Mouse (Mus musculus): ENCODE data around the gene Acot7.

The Acot7 gene

GRCm38 (mm10) chr4:152185137-152185509 is 7.2 kb downstream of the Acot7 start:
- TF ChIP-seq GATA4 (IDR thresholded peaks at IDR 0.05; ENCODE audit: insufficient replicate concordance, low read length): no peak

- no peak for TF ChIP-seq GATA4 (IDR thresholded peaks at IDR 0.05; ENCODE audit: insufficient replicate concordance, low read length)
Measured at GRCm38 (mm10) chr4:152185510-152186204, 7.7 kb downstream of the Acot7 start.

DNA sequence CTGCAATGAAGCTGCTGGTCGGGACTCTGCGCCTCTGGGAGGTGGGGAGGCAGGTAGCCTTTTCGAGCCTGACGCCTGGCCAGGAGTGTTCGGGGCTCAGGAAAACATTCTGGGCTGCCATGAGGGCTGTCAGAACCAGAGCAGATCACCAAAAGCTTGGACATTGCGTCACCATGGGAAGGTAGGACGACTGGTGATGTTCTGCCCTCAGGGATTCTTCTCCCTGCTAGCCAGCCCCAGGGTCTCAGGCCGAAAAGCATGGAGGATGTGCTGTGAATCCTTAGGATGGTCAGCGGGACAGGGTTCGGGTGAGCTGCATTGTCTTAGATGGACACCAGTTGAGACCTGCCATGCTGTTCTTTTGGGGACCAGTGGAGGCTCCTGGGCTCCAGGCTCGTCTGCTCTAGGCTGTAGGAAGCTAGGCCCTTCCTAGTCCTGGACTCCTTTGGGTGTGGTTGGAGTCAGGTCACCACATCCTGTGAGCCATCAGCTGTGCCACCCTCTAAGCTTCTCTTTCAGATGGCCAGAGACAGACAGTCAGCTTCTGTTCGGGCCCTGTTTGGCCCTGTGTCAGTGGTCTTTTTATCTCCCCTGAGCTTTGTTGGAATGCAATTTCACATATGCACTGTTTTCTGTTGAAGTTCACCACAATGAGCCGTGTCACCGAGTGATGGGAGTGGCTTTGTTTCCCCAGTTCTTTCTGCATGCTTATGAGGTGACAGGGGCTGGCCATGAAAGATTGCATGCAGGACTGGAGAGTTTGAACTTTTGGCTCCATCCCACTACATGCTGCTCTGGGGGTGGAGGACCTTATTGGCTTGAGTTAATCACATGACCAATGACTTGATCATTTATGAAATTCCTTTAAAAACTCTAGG is 8.5 kb downstream of the Acot7 start:
- TF ChIP-seq GATA4 (IDR thresholded peaks at IDR 0.05; ENCODE audit: insufficient replicate concordance, low read length): no peak

DNA sequence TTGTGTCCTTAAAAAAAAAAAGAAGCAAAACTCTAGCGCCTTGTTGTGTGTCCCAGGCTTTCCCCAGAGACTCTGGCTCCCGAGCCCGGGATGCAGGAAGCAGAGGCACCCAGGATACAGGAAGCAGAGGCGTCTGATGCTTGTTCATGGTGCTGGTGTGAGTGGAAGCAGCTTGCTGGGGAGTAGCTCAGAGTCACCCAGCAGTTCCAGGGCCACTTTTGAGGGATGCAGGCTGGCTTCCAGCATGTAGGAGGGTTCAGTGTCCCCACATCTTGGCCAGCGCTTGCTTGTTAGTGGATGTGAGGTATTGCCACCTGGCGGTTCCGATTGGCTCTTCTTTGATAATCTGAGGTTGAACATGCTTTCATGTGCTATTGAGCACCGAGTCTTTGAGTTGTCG is 9.2 kb downstream of the Acot7 start:
- TF ChIP-seq GATA4 (IDR thresholded peaks at IDR 0.05; ENCODE audit: insufficient replicate concordance, low read length): no peak

GRCm38 (mm10) chr4:152188651-152189050 is 10.7 kb downstream of the Acot7 start:
- TF ChIP-seq GATA4 (IDR thresholded peaks at IDR 0.05; ENCODE audit: insufficient replicate concordance, low read length): no peak

DNA sequence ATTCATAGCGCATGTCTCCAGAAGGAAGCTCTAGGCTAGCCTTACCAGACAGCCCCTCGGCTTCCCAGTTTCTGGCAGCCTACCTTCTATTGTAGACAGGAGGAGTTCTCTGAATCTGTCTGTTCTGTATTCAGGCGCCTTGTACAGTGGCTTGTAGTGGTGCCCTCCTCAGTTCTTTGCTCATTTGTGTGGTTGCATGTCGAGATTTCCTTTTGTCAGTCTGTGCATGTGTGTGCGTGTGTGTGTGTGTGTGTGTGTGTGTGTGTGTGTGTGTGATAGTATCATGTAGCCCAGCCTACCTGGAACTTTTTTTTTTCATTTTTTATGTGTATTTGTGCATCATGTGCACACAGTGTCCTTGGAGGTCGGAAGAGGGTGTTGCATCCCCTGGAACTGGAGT is 11.1 kb downstream of the Acot7 start:
- TF ChIP-seq GATA4 (IDR thresholded peaks at IDR 0.05; ENCODE audit: insufficient replicate concordance, low read length): no peak

DNA sequence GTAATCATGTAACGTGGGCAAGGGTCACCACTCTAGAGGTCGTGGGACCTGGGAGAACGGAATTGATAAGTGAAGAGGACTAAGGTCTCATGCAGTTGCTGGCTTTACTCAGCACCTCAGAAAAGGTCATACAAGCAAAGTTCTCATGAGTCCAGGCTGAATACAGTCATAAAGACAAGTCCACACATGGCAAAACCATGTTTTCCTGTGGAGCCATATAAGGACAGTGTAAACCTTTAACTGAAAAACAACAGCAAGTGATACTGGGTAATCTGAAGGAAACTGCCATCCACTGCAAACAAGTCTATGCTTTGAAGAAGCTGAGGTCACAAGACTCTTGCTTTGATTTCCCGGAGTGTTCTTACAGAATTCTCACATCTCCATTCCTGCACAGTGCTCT is 11.8 kb downstream of the Acot7 start:
- no peak for TF ChIP-seq GATA4 (IDR thresholded peaks at IDR 0.05; ENCODE audit: insufficient replicate concordance, low read length)

GRCm38 (mm10) chr4:152190096-152190653 is 12.2 kb downstream of the Acot7 start:
- TF ChIP-seq GATA4 (IDR thresholded peaks at IDR 0.05; ENCODE audit: insufficient replicate concordance, low read length): no peak

GRCm38 (mm10) chr4:152190701-152191100 is 12.8 kb downstream of the Acot7 start:
- no peak for TF ChIP-seq GATA4 (IDR thresholded peaks at IDR 0.05; ENCODE audit: insufficient replicate concordance, low read length)

DNA sequence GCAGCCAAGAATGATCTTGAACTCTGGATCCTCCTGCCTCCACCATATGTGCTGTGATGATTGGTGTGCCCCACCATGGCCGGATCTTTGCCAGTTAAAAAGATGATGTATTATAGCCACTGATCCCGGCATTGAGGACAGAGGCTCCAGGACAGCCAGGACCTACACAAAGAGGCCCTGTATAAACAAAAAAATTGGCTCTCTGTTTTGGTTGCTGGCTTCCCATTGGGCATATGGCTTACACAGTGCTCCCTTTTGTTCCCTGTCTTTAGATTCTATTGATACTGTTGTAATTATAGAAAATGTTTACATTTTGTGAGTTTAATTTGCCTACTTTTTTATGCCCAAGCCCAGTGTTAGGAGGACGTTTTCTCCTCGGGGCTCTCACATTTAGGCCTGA is 14.6 kb downstream of the Acot7 start:
- no peak for TF ChIP-seq GATA4 (IDR thresholded peaks at IDR 0.05; ENCODE audit: insufficient replicate concordance, low read length)

DNA sequence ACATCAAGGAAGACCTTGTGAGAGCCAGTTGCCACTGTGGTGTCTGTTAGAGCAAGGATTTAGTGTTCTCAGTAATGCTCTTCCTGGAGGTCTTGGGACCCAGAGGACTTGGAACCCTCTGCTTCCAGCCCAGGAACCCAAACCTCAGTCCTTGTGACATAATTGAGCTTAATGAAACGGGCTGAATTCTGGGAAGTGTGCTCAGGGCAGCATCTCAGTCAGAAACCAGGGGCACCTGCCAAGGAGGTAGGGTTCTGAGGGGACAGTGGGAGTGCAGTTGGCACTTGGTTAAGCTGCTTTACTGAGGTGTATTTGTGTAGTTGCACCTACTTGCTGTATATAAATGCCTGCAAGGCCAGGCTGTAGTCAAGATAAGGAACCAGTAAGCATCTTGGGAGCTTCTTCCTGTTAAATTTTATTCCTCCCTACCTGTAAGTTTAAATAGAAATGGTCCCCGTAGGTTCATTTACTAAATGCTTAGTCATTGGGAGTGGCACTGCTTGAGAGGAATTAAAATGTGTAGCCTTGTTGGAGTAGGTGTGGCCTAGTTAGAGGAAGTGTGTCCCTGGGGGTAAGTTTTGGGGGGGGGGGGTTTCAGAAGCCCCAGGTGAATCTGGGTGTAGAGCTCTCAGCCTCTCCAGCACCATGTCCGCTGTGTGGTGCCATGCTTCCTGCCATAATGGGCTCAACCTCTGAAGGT is 16.7 kb downstream of the Acot7 start:
- TF ChIP-seq GATA4 (IDR thresholded peaks at IDR 0.05; ENCODE audit: insufficient replicate concordance, low read length): no peak

- TF ChIP-seq GATA4 (IDR thresholded peaks at IDR 0.05; ENCODE audit: insufficient replicate concordance, low read length): no peak
Measured at GRCm38 (mm10) chr4:152196276-152196675, 18.3 kb downstream of the Acot7 start.

GRCm38 (mm10) chr4:152197545-152197944 is 19.6 kb downstream of the Acot7 start:
- no peak for TF ChIP-seq GATA4 (IDR thresholded peaks at IDR 0.05; ENCODE audit: insufficient replicate concordance, low read length)

DNA sequence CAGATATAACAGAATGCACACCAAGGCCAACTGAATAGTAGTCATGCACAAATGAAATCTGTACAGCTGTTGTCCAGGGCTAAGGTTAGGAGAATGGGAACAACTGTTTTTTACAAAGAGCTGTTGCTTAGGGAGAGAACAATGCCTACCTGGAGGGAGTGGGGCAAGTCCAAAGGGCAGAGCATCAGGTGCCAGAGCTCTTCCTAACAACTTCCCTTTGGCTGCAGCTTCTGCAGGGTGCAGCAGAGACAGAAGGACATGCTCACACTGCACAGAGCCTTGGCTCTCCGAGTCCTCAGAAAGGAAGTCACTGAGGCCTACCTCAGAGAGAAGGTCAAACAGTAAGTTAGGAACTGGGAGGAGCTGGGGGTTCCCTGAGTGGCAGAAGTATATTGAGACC is 21.7 kb downstream of the Acot7 start:
- TF ChIP-seq GATA4 (IDR thresholded peaks at IDR 0.05; ENCODE audit: insufficient replicate concordance, low read length): no peak

- TF ChIP-seq GATA4 (IDR thresholded peaks at IDR 0.05; ENCODE audit: insufficient replicate concordance, low read length): no peak
Measured at GRCm38 (mm10) chr4:152201492-152201891, 23.6 kb downstream of the Acot7 start.

All from liver, adult (tissue).